In genomic region chr13:35995696-35996426, GRCm38 (mm10) we compare ENCODE assay signal across 17 mouse cellular contexts. TPM values are rescaled to one million over a fixed set of nuclear protein-coding genes. Genes with fewer than 3 reads are reported as not detected.
DNase-seq lines count a peak whose midpoint lies in the region; ATAC-seq and TF ChIP-seq lines count a peak whose summit lies in the region.
"Had no signal": no experiment of that assay in that cellular context is flagged by ENCODE, and none has a peak within 500 bp of the region (broad histone marks: within the 10 kb centered on the region; RNA-seq: fewer than 3 reads in every experiment).

No protein-coding gene starts in this region.

- 31% methylated on average over 2 of the region's 2 CpGs for WGBS in heart, embryonic 14.5 days
- WGBS in lung, postnatal 0 days, result 80% methylated on average over 2 of the region's 2 CpGs

- H3K4me2 ChIP-seq in heart, embryonic 14.5 days (ENCODE audit: low read length), result no peak overlapping the region
- no peak overlapping the region for H3K4me2 ChIP-seq in lung, postnatal 0 days (replicated peaks; ENCODE audit: low read depth, low read length)
- H3K4me2 ChIP-seq: forebrain, embryonic 12.5 days had no signal

- no peaks in the 10 kb centered on the region for H3K36me3 ChIP-seq in heart, embryonic 14.5 days (ENCODE audit: control insufficient read depth, insufficient read depth, low read length)
- no peaks in the 10 kb centered on the region for H3K36me3 ChIP-seq in lung, postnatal 0 days (ENCODE audit: insufficient read depth, low read length)
- H3K36me3 ChIP-seq: forebrain, embryonic 12.5 days had no signal

- H3K4me3 ChIP-seq in heart, embryonic 14.5 days (ENCODE audit: control insufficient read depth in 1 of 2, insufficient read depth in 1 of 2, low read depth in 1 of 2, low read length in 2 of 2), result no peak overlapping the region
- no peak overlapping the region for H3K4me3 ChIP-seq in lung, postnatal 0 days (ENCODE audit: low read depth, low read length)
- H3K4me3 ChIP-seq: forebrain, embryonic 12.5 days had no signal

- peak; percentile 58 for DNase-seq in adrenal gland, adult 2 months
- no peak for DNase-seq in adrenal gland, postnatal 4 days (ENCODE audit: low spot score in 2 of 2)
- no peak for DNase-seq in heart, postnatal 4 days
- DNase-seq in lung, postnatal 0 days (ENCODE audit: low spot score), result peak; percentile 44
- no peak for DNase-seq in lung, postnatal 25 days (ENCODE audit: low spot score)
- DNase-seq in retina, embryonic 14.5 days (ENCODE audit: low spot score), result peak; percentile 21
- no peak for DNase-seq in cerebellum, adult 9-11 months
- DNase-seq: cerebellum, adult 2 months; kidney, adult 9 months; lung, postnatal 14 days; midbrain, embryonic 14.5 days; right cerebral cortex, postnatal 14 days; thymus, postnatal 36 days had no signal

- no peaks in the 10 kb centered on the region for H3K27me3 ChIP-seq in heart, embryonic 14.5 days (ENCODE audit: control insufficient read depth, insufficient read depth, low read length)
- no peaks in the 10 kb centered on the region for H3K27me3 ChIP-seq in lung, postnatal 0 days (replicated peaks; ENCODE audit: insufficient read depth, low read length)
- H3K27me3 ChIP-seq: CH12.LX; forebrain, embryonic 12.5 days had no signal

- ATAC-seq in heart, embryonic 14.5 days (ENCODE audit: insufficient number of reproducible peaks, insufficient read depth, low FRiP score, low read depth), result no peak
- ATAC-seq in lung, postnatal 0 days, result 0 out of 2 replicates have a peak, but pooled peaks have one; percentile 13

- H3K27ac ChIP-seq in heart, embryonic 14.5 days (replicated peaks in 1 of 2; ENCODE audit: control insufficient read depth in 1 of 2, insufficient read depth in 1 of 2, low read depth in 2 of 2, low read length in 2 of 2), result peak overlapping the region; percentile 48 to 66
- H3K27ac ChIP-seq in lung, postnatal 0 days (ENCODE audit: low read length), result no peak overlapping the region
- H3K27ac ChIP-seq: forebrain, embryonic 12.5 days had no signal

- no peak for TF ChIP-seq EP300 in lung, postnatal 0 days (IDR thresholded peaks at IDR 0.05)

- peak overlapping the region; percentile 38; the same call in 1 of the 2 replicates for H3K9ac ChIP-seq in heart, embryonic 14.5 days (ENCODE audit: low read length)
- no peak overlapping the region for H3K9ac ChIP-seq in lung, postnatal 0 days (replicated peaks; ENCODE audit: low read depth)
- H3K9ac ChIP-seq: forebrain, embryonic 12.5 days had no signal

- TF ChIP-seq CTCF in lung, postnatal 0 days (IDR thresholded peaks at IDR 0.05), result no peak

- no peaks in the 10 kb centered on the region for H3K9me3 ChIP-seq in heart, embryonic 14.5 days (ENCODE audit: control insufficient read depth, low read length)
- H3K9me3 ChIP-seq in lung, postnatal 0 days (ENCODE audit: low read length), result no peaks in the 10 kb centered on the region
- H3K9me3 ChIP-seq: forebrain, embryonic 12.5 days had no signal

- H3K4me1 ChIP-seq in heart, embryonic 14.5 days (ENCODE audit: control insufficient read depth in 2 of 2, insufficient read depth in 2 of 2, low read length in 2 of 2), result peaks cover 31 to 59% of the 10 kb centered on the region in 2 experiments
- peaks cover 11% of the 10 kb centered on the region; the same call in 1 of the 2 replicates for H3K4me1 ChIP-seq in lung, postnatal 0 days (ENCODE audit: insufficient read depth, low read depth, low read length)

RNA-seq across cellular contexts. Expression of gene Ppp1r3g, which starts 37.2 kb away (rescaled TPM):
- 1 to 10 TPM in 1 of 2 experiments, under 1 TPM in 1; 0.58 to 2.1 TPM for total RNA-seq in adrenal gland, adult 2 months (2021)
- polyA plus RNA-seq in adrenal gland, adult 2 months (2012; rRNA removed), result 0.10 and 0.27 TPM in 2 replicates
- under 1 TPM; 0.20 to 0.51 TPM for total RNA-seq in adrenal gland, postnatal 4 days (2021)
- 3.9 and 4.3 TPM in 2 replicates for polyA plus RNA-seq in heart, embryonic 14.5 days (2014; fragmentation: Nextera tagmentation; extraction: Ambion mirVana)
- total RNA-seq in heart, postnatal 4 days (2021), result 1 to 10 TPM; 2.0 to 2.5 TPM
- polyA plus RNA-seq in lung, postnatal 0 days (2015; fragmentation: Nextera tagmentation; extraction: Ambion mirVana), result 0.38 and 0.55 TPM in 2 replicates
- total RNA-seq: CH12.LX had no signal
- polyA plus RNA-seq: large intestine, adult 2 months had no signal

Comparison
In these comparisons a context has a peak if more than half of its experiments do, and no peak if none do; other contexts are left out.
1. DNase-seq: peak in adrenal gland, adult 2 months (single experiment), lung, postnatal 0 days (single experiment) and retina, embryonic 14.5 days (single experiment); none in adrenal gland, postnatal 4 days (0 of 2), heart, postnatal 4 days (single experiment), lung, postnatal 25 days (single experiment) and cerebellum, adult 9-11 months (single experiment).